Mouse (Mus musculus) erythroblast, embryonic 14.5 days (primary cell): ENCODE measurements around the gene Tdrd7. TPM values are rescaled to one million over a fixed set of nuclear protein-coding genes. Genes with fewer than 3 reads are reported as not detected.

Experiments
- H3K27me3 ChIP-seq: 2 replicates; pipeline ENCODE4 v1.6.1; 2012; ENCODE audit warnings: inconsistent platforms; ENCODE audit not compliant: control insufficient read depth
- H3K36me3 ChIP-seq: 2 replicates; pipeline ENCODE4 v1.6.1; 2012; ENCODE audit warnings: mild to moderate bottlenecking, inconsistent platforms; ENCODE audit not compliant: control insufficient read depth
- H3K4me1 ChIP-seq: 2 replicates; pipeline ENCODE4 v1.6.1; 2012; ENCODE audit warnings: inconsistent platforms; ENCODE audit not compliant: control insufficient read depth
- H3K4me3 ChIP-seq: replicated peaks from 2 replicates; pipeline ENCODE3; 2012; ENCODE audit warnings: moderate library complexity, mild to moderate bottlenecking, inconsistent platforms
- H3K9me3 ChIP-seq: 2 replicates; pipeline ENCODE4 v1.6.1; 2012; ENCODE audit warnings: low read length, inconsistent platforms, mixed read lengths; ENCODE audit not compliant: control insufficient read depth
- GATA1 ChIP-seq: IDR thresholded peaks from 2 replicates; pipeline ENCODE4 v1.6.1; 2012; ENCODE audit warnings: low read length, inconsistent platforms, mixed read lengths
- TAL1 ChIP-seq: IDR thresholded peaks from 3 replicates; pipeline ENCODE4 v1.6.1; 2012; ENCODE audit warnings: low read length, inconsistent platforms, mixed read lengths
- polyA plus RNA-seq: library from polyadenylated mRNA; stranded (reverse); fragments of >175 nt; gene quantifications from 2 replicates; pipeline ENCODE4 v1.2.3, GENCODE M21; 2012

The Tdrd7 gene
- polyA plus RNA-seq, 1 experiment: not detected

DNA sequence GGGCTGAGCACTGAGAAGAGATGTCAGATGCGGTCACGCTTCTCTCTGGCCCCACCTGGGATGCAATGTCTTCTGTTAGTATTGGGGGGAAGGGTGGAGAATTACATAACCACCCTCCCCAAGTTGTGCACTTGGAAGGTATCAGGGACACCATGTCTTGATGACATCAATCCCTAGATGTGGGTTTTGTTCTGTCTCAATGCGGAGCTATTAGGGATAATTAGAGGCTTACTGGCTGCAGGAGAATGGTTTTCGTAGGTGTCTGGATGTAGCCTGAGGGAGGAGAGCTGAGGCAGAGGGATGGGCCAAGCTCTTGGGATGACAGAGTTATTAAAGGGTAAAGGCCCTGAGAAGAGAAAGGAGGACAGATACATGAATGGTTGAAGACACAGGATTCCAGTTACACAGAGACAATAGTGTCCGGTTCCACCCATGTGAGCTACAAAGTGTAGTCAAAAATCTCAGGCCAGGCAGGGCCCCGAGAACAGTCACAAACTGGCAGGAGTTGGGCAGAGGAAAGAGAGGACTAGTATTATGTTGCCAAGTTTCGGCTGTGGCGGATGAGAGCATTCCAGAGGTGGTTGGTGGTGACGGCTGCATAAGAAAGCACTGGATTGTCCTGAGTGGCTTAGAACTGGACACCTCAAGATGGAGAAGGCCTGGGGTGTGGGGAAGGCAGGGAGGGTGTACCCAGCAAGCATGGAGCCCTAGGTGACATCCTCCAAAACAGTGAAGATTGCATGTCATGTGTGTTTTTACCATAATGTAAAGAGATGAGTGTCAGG, 88.4 kb downstream of the Tdrd7 start:
- no peaks in the 10 kb centered on the region; the same call in 1 of the 2 replicates for H3K27me3 ChIP-seq
- peaks cover 100% of the 10 kb centered on the region for H3K36me3 ChIP-seq
- no peak overlapping the region for H3K4me3 ChIP-seq
- TF ChIP-seq GATA1 (no peak), TAL1 (no peak)
- H3K4me1 ChIP-seq: peaks cover 69% of the 10 kb centered on the region
- peaks cover 31% of the 10 kb centered on the region for H3K9me3 ChIP-seq

DNA sequence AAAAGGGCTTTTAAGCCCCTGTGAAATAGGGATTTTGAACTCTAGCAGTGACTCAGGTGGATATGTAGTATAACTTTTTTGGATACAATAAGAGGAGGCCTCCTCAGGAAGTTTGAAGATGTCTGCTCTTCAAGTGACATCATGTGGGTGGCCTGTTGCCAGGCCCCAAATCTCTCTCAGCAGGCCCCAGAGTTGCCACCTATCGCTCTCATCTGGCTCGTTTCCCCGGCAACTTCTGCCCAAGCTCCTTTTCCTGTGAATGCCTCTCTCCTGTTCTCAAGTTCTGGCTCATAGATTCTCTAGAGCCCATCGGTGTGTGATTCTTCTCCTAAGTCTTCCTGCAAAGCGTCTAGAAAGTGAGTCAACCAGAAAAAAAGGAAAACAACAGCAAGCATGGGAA, 91.0 kb downstream of the Tdrd7 start:
- H3K4me3 ChIP-seq: no peak overlapping the region
- no peak for TF ChIP-seq TAL1
- no peak for TF ChIP-seq GATA1
- H3K4me1 ChIP-seq: peaks cover 66% of the 10 kb centered on the region
- no peaks in the 10 kb centered on the region; the same call in 1 of the 2 replicates for H3K27me3 ChIP-seq
- peaks cover 26% of the 10 kb centered on the region for H3K9me3 ChIP-seq
- peaks cover 100% of the 10 kb centered on the region for H3K36me3 ChIP-seq

DNA sequence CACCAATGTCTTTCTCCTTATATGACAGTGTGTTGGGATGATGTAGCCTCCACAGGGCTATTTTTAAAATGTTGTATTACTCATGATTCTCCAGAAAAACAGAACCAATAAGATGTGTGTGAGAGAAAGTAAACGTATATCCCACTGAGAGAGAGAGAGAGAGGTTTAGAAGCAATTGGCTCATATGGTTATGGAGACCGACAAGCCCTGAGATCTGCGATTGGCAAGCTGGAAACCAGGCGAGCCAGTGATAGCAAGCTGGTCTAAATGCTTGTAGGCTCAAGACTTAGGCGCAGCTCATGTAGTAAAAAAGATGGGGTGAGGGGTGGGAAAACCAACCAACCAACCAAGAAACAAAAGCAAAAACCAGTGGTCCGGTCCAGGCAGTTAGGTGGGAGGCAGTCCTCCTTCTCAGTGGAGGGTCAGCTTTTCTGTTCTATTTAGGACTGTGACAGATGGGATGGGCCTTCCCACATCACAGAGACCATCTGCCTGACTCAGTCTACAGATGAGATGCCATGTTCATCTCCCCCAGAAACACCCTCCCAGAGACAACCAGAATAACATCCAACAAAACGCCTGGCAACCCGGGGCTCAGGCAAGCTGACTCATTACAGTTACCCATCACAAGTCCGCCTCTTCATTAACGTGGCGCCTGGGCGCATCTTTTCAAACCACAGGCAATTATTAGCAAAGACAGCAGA, 96.3 kb downstream of the Tdrd7 start:
- no peak for TF ChIP-seq TAL1
- TF ChIP-seq GATA1: no peak
- H3K4me1 ChIP-seq: peaks cover 34% of the 10 kb centered on the region
- peaks cover 2% of the 10 kb centered on the region for H3K9me3 ChIP-seq
- no peak overlapping the region for H3K4me3 ChIP-seq
- H3K36me3 ChIP-seq: peaks cover 100% of the 10 kb centered on the region
- H3K27me3 ChIP-seq: no peaks in the 10 kb centered on the region; the same call in 1 of the 2 replicates

DNA sequence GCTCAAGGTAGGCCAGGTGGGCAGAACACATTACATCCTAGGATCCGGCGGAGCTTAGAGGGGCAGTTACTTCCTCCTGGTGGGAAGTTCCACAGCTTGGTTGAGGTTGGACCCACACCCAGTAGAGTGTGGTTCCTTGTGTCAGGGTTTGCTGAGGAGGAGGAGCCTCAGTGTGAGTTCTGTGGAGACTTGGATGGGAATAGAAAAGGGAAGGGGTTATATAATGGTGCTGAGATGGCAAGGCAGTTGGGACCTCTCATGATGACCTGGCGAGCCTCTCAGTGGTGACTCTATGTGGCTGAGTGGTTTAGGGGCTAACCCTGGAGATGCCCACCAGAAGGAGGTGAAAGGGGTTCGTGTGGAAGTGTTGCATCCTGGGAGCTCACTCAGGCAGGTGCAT, 98.7 kb downstream of the Tdrd7 start:
- Histone ChIP-seq H3K4me3 (no peak overlapping the region), H3K4me1 (peaks cover 29% of the 10 kb centered on the region), H3K36me3 (peaks cover 100% of the 10 kb centered on the region), H3K9me3 (no peaks in the 10 kb centered on the region), H3K27me3 (no peaks in the 10 kb centered on the region; the same call in 1 of the 2 replicates)
- TF ChIP-seq TAL1: no peak
- no peak for TF ChIP-seq GATA1

DNA sequence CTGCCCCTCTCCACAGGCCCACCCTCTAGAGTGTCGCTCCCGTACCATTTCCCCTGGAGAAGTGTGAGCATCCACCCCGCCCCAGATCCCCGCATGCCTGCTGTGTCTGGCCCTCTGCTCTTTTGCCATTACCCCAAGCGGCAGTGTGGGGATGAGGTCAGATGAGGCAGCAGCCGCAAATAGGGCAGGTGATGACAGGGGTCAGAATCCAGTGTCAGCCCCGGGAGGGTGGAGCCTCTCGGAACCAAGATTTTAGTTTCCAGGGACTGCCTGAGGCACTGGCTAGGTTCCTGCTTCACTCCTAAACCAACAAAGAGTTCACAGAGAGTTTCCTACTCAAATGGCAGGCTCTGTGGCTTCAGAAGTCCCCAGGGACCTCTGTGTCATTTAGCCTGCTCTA, 99.1 kb downstream of the Tdrd7 start:
- no peak overlapping the region for H3K4me3 ChIP-seq
- no peaks in the 10 kb centered on the region; the same call in 1 of the 2 replicates for H3K27me3 ChIP-seq
- H3K4me1 ChIP-seq: peaks cover 24% of the 10 kb centered on the region
- no peak for TF ChIP-seq GATA1
- TF ChIP-seq TAL1: no peak
- peaks cover 100% of the 10 kb centered on the region for H3K36me3 ChIP-seq
- H3K9me3 ChIP-seq: no peaks in the 10 kb centered on the region

DNA sequence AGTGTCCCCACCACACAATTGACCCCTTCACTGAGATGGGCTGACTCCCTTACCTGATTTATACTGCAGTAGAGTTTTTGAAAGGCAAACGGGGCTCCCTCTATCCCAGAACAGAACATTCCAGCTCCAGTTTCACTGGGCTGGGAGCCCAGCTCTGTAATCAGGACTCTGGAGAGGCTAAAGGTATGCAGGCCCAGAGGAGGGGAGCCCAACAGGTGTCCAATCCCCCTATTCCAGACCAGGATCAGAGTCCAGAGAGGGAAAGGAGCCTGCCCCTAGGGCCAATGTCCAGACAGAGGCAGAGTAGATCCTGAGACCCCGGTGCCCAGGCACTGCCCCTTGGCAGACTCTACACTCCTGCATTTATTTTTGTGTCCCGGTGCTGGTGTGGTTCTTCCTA, 99.8 kb downstream of the Tdrd7 start:
- H3K27me3 ChIP-seq: no peaks in the 10 kb centered on the region; the same call in 1 of the 2 replicates
- TF ChIP-seq GATA1 (no peak), TAL1 (no peak)
- peaks cover 22% of the 10 kb centered on the region for H3K4me1 ChIP-seq
- H3K9me3 ChIP-seq: no peaks in the 10 kb centered on the region
- H3K36me3 ChIP-seq: peaks cover 100% of the 10 kb centered on the region
- no peak overlapping the region for H3K4me3 ChIP-seq

DNA sequence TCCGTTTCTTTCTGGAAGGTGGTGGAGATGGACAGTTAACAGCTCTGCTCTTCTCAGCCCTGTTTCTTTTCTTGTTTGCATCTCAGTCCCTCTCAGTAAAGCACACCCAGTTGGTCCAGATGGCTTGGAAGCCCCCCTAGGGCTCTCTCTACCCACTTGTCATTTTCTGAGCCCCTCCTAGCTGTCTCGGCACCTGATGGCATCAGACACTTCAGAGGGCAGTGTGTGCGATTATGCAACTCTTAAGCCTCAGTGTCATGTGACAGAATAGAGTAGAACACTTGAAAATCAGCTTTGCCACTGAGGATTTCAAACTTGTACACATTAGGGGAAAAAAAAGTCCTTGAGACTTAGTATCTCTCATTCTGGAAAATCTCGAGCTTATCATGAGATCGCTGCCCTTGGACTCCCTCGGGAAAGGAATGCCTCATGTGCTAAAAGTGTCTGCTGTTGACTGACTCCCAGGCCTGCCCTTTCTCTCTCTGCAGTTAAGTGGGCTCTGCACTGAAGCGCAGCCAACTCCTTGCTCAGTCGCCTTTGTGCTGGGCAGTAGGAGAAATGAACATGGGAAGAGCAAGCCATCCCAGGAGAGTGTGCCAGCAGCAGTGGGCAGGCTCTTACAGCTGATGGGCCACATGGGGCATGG, 100.7 kb downstream of the Tdrd7 start:
- H3K27me3 ChIP-seq: no peaks in the 10 kb centered on the region; the same call in 1 of the 2 replicates
- H3K36me3 ChIP-seq: peaks cover 99% of the 10 kb centered on the region
- TF ChIP-seq TAL1: no peak
- no peak for TF ChIP-seq GATA1

DNA sequence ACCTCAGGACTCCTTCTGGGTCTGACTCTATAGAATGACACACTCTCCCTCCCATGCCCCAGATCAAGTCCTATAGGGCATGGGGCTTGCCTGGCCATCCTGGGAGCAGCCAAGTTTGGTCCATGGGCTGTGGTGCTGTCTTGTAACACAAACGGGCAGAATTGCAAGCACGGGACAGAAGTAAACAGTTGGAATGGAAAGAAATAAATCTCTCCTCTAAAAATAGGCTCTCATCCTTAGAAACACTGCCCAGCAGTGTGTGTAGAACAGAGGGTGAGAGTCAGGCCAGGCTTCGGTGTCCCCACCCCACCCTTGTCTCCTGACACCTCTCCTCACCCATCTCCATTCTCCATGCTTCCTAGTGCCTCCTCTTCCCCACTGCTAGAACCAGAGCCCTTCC, 102.9 kb downstream of the Tdrd7 start:
- peaks cover 99% of the 10 kb centered on the region for H3K36me3 ChIP-seq

More for the DNA sequence above, 100.7 kb downstream of the Tdrd7 start:
- H3K4me3 ChIP-seq: no peak overlapping the region
- H3K9me3 ChIP-seq: no peaks in the 10 kb centered on the region
- peaks cover 17% of the 10 kb centered on the region for H3K4me1 ChIP-seq

DNA sequence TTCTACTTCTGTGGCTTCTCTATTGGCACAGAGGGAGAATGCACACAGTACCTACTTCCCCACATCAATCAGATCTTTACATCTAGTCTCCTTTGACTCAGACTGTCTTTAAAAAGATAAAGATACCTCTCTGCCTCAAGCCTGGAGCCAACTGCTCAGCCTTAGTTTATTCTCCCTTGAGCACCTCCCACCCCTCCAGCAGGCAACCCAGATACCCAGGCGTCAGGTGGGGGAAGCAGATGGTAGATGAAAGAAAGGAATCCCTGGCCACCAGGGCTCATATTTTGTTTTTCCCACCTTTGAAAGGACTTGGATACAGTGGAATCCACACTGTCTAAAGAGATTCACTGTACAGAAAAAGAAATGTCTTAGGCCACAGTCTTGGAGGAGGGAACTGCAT, 103.4 kb downstream of the Tdrd7 start:
- TF ChIP-seq GATA1: no peak
- TF ChIP-seq TAL1: no peak
- peaks cover 99% of the 10 kb centered on the region for H3K36me3 ChIP-seq
- H3K4me3 ChIP-seq: no peak overlapping the region
- H3K4me1 ChIP-seq: peaks cover 6% of the 10 kb centered on the region
- H3K27me3 ChIP-seq: no peaks in the 10 kb centered on the region
- H3K9me3 ChIP-seq: no peaks in the 10 kb centered on the region

More for the DNA sequence above, 102.9 kb downstream of the Tdrd7 start:
- no peak for TF ChIP-seq GATA1
- no peak for TF ChIP-seq TAL1
- H3K27me3 ChIP-seq: no peaks in the 10 kb centered on the region
- H3K4me3 ChIP-seq: no peak overlapping the region
- H3K9me3 ChIP-seq: no peaks in the 10 kb centered on the region
- peaks cover 6% of the 10 kb centered on the region; the same call in 1 of the 2 replicates for H3K4me1 ChIP-seq
